Mouse (Mus musculus) embryonic facial prominence, embryonic 10.5 days (tissue): ENCODE data around the gene Mlxip. TPM values are rescaled to one million over a fixed set of nuclear protein-coding genes. Genes with fewer than 3 reads are reported as not detected.

Experiments used
- DNase-seq: peaks from one replicate; pipeline ENCODE4 v3.0.0-alpha.2; 2017; ENCODE audit warnings: low spot score
- H3K27ac ChIP-seq: fragments of 300-500 bp; sonication (generic); replicated peaks from 2 replicates; pipeline ENCODE4 v1.5.1; 2016; ENCODE audit warnings: mild to moderate bottlenecking
- H3K27me3 ChIP-seq: fragments of 300-500 bp; sonication (generic); replicated peaks from 2 replicates; pipeline ENCODE4 v1.6.1; 2016; ENCODE audit warnings: low read depth, mild to moderate bottlenecking; ENCODE audit not compliant: poor library complexity, severe bottlenecking
- H3K36me3 ChIP-seq: fragments of 300-500 bp; sonication (generic); replicated peaks from 2 replicates; pipeline ENCODE4 v1.6.1; 2016; ENCODE audit warnings: mild to moderate bottlenecking, moderate library complexity
- H3K4me1 ChIP-seq: fragments of 300-500 bp; sonication (generic); 2 replicates; pipeline ENCODE4 v1.6.1; 2016
- H3K4me3 ChIP-seq: fragments of 300-500 bp; sonication (generic); 2 replicates; pipeline ENCODE4 v1.5.1; 2016; ENCODE audit warnings: mild to moderate bottlenecking, moderate library complexity
- H3K9me3 ChIP-seq: fragments of 300-500 bp; sonication (generic); 2 replicates; pipeline ENCODE4 v1.6.1; 2016; ENCODE audit warnings: mild to moderate bottlenecking
- WGBS: fragments of 180-500 bp; shearing (Covaris S2); methylation state at CpG from one replicate; pipeline ENCODE4 v1.1.7; 2016; 5-methylcytosine and 5-hydroxymethylcytosine counted together
- polyA plus RNA-seq: library from polyadenylated mRNA; unstranded; fragments of >200 nt; fragmentation: Nextera tagmentation; extraction: Ambion mirVana; gene quantifications from 2 replicates; pipeline ENCODE4 v1.2.1, GENCODE M21; 2016

Gene Mlxip
- 18.6 and 20.8 TPM in 2 replicates for polyA plus RNA-seq

DNA sequence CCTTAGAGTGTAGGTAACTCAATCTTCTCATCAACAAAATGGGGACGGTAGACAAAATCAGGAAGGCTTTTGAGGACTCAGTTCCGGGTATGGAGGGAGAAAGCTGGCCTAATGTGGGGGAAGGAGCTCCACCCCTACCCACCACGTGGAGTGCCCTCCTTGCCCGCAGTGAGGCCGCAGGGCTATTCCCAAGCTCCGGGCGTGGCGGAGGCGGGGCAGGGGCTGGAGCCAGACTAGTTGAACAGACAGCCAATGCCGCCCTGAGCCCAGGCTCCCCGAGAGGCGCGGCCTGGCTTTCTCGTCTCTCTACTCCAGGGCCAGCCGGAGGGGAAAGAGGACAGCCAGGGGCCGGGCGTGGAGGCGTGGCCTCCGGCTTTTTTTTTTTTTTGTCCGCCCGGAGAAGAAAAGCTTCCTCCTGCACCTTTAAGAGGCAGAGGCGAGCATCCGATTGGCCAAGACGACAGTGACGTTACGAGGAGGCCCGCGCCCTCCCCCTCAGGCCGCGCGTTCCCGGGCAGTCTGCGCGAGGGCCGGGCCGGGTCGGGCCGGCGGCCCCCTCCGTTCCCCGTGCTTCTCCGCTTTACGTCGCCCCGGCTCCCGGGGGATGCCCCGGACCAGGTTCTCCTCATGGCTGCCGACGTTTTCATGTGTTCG lies at the start of gene Mlxip:
TSS of gene Mlxip (plus strand) at position 496 of the 654 bp plus-strand sequence.
- under 1% methylated on average over 50 of the region's 50 CpGs for WGBS
- Histone ChIP-seq H3K4me3 (peak within 1 kb of the TSS; percentile 97), H3K4me1 (peaks cover 61% of the 10 kb centered on the region), H3K27ac (peak within 1 kb of the TSS; percentile 95), H3K9me3 (no peaks in the 10 kb centered on the region), H3K36me3 (peaks cover 4% of the 10 kb centered on the region; the same call in 1 of the 2 replicates), H3K27me3 (no peaks in the 10 kb centered on the region)
- peak; percentile 96 for DNase-seq

DNA sequence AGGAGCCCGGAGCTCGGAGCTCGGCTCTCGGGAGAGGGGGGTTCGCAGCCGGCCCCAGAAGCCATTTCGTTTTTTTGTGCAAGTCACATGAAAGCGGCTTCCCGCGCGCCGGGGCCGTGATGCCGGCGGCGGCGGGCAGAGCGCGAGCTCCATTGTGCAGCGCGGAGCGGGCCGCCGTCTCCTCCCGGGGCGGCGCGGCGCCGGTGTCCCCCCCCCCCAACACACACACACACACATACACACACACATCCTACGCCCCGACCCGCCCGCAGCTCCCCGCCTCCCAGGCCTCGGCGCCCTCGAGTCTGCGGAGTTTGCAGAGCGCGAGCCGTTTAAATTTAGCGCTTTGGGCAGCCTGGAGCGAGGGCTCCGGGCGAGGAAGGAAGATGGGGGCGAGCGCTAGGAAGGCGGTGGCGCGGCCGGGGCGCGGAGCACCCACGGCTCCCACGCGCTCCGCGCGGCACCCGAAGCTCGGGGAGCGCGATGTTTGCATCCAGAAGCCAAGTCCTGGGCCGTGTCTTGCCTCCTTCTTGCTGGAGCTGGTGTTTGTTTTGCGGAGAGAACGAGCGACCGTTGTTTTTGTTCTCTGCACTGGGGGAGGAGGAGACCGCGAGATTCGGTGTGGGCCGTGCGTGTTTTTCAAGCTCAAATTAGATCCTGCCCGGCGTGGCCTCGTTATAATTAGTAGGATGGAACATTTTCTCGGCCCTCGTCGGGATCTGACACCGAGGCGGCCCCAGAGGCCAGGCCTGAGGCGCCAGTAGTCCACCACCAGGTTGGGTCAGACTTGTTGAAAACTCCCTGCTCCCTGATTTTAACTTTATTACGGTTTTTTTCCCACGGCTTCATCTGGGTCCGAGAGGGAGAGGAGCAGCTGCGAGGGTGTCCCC lies 49.4 kb upstream of the Mlxip start:
- Histone ChIP-seq H3K36me3 (peaks cover 27% of the 10 kb centered on the region), H3K27ac (peak overlapping the region; percentile 99), H3K27me3 (no peaks in the 10 kb centered on the region), H3K4me3 (peak overlapping the region; percentile 94), H3K9me3 (no peaks in the 10 kb centered on the region), H3K4me1 (peaks cover 44% of the 10 kb centered on the region)
- peak; percentile 80 for DNase-seq
- under 1% methylated on average over 84 of the region's 87 CpGs for WGBS

DNA sequence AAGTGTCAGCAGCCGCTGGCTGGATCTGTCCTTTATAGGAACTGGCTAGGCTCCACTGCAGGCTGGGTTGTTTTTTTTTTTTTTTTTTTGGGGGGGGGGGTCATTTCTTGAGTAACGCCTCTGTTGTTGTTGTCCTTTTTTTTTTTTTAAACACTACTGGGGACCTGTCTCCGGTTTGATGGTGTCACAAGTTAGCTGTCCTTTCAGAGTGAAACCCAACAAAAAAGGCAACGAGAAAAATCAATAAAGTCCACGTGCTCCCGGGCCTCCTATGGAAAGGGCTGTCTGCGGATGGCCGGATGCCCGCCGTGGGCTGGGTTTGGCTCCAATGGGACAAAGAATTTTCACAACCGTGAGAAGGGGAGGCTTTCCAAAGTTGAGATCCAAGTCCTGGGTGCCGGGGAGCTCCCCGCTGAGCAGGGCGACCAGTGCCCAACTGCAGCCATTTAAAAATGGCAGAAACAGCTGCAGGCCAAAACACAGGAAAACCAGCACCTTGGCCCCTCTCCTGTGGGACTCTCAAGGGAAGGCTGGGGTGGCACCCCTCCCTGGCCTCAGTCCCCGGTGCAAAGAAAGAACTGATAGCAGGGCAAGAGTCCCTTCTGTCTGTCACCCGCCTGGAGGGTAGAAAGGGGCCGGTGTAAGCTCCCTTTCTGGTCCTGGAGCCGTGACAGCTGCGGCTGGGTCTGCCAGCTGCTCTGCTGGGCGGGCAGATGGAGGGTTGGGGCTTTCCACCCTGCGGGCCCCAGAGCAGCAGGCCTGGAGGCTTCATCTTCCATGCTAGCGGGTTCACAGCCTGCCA lies 48.5 kb upstream of the Mlxip start:
- 3% methylated on average over 22 of the region's 22 CpGs for WGBS
- H3K4me3 ChIP-seq: peak overlapping the region; percentile 94
- H3K27ac ChIP-seq: peak overlapping the region; percentile 99
- peaks cover 36% of the 10 kb centered on the region for H3K36me3 ChIP-seq
- peak; percentile 67 for DNase-seq
- H3K4me1 ChIP-seq: peaks cover 52% of the 10 kb centered on the region
- H3K27me3 ChIP-seq: no peaks in the 10 kb centered on the region
- no peaks in the 10 kb centered on the region for H3K9me3 ChIP-seq

DNA sequence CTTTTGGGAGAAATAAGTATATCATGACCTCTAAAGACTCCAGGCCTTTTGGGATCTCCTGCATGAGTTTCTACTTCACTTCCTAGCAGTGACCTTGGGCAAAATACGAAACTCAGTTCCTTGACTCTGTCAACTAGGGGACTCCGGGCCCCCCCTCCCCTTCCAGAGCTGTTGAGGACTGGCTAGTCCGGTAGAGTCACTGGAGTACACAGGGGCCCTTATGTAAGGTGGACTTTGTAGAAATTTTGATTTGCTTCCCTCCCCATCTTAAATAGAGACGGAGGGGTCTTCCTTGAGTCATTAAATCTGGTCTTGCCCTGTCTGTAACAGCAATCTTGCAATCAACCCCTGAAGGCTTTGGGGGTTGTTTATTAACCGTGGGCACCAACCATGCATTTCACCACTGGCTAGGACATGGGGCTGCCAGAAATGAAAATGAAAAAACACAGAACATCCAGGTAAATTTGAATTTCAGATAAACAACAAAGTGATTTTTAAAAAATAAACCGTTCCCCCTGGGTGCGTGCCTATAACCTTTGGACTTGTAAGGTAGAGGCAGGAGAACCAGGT lies 47.8 kb upstream of the Mlxip start:
- no peaks in the 10 kb centered on the region for H3K9me3 ChIP-seq
- H3K36me3 ChIP-seq: peaks cover 43% of the 10 kb centered on the region
- H3K27me3 ChIP-seq: no peaks in the 10 kb centered on the region
- H3K4me3 ChIP-seq: peak overlapping the region; percentile 94
- no peak for DNase-seq
- peaks cover 58% of the 10 kb centered on the region for H3K4me1 ChIP-seq
- WGBS: 68% methylated on average over 7 of the region's 7 CpGs
- H3K27ac ChIP-seq: peak overlapping the region; percentile 99

DNA sequence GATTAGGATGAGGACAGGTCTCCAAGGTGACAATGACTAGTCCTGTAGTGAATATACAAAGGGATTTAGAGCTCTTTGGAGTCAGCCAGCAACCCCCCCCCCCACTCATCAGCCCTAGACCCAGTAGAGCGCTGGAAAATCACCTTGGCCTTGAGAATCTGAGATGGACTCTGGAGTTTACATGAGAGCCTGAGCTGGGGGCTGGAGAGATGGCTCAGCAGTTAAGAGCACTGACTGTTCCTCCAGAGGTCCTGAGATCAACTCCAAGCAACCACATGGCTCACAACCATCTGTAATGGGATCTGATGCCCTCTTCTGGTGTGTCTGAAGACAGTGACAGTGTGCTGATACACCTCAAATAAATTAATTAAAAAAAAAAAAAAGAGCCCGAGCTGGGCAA lies 46.6 kb upstream of the Mlxip start:
- Histone ChIP-seq H3K4me3 (no peak overlapping the region; the same call in 1 of the 2 replicates), H3K27ac (peak overlapping the region; percentile 71; the same call in 1 of the 2 replicates), H3K4me1 (peaks cover 61% of the 10 kb centered on the region), H3K27me3 (no peaks in the 10 kb centered on the region), H3K36me3 (peaks cover 55% of the 10 kb centered on the region), H3K9me3 (no peaks in the 10 kb centered on the region)
- no peak for DNase-seq
- 86% methylated on average over 2 of the region's 2 CpGs for WGBS

DNA sequence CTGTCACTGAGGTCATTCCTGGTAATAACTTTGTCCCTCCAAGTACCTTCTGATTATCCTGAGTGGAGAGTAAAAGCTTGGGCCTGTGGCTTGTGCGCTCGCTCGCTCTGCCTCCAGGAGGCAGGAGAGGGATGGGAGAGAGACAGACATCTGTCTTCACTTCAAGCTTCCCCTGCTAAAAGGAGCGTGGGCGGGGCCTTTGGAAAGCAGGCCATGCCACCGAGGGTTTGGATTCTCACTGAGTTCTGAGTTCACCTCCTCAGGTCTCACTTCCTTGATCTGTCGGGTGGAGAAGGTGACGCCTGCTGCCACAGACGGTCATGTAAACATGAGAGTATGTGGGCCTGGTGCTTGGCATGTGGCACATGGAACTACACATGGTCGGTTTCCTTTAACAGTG lies 44.2 kb upstream of the Mlxip start:
- peaks cover 56% of the 10 kb centered on the region for H3K4me1 ChIP-seq

DNA sequence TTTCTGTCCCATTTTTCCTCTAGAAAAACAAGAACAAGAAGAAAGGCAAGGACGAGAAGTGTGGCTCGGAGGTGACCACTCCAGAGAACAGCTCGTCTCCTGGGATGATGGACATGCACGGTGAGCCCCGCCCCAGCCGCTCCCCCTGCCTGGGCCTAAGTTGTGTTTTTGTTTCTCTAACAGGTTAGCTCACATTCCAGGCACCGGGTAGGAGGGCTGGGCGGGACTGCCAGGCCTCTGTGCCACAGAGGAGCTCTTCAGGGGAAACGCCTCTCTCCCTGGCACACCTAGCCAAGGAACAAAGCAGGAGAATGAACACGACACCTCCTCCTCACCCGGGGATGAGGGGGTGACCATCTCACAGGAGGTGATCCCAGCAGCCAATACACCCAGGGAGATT lies 38.7 kb upstream of the Mlxip start:
- H3K4me1 ChIP-seq: peaks cover 17% of the 10 kb centered on the region
- DNase-seq: peak; percentile 57
- H3K36me3 ChIP-seq: peaks cover 97% of the 10 kb centered on the region
- no peaks in the 10 kb centered on the region for H3K27me3 ChIP-seq
- no peaks in the 10 kb centered on the region for H3K9me3 ChIP-seq
- H3K4me3 ChIP-seq: no peak overlapping the region
- 0 out of 2 replicates have a peak overlapping the region, but pooled peaks have one; percentile 14 for H3K27ac ChIP-seq
- WGBS: 70% methylated on average over 11 of the region's 11 CpGs

More for the DNA sequence above, 44.2 kb upstream of the Mlxip start:
- H3K36me3 ChIP-seq: peaks cover 76% of the 10 kb centered on the region
- WGBS: 61% methylated on average over 10 of the region's 10 CpGs
- H3K27ac ChIP-seq: no peak overlapping the region
- H3K9me3 ChIP-seq: no peaks in the 10 kb centered on the region
- H3K27me3 ChIP-seq: no peaks in the 10 kb centered on the region
- no peak overlapping the region for H3K4me3 ChIP-seq
- DNase-seq: peak; percentile 59

DNA sequence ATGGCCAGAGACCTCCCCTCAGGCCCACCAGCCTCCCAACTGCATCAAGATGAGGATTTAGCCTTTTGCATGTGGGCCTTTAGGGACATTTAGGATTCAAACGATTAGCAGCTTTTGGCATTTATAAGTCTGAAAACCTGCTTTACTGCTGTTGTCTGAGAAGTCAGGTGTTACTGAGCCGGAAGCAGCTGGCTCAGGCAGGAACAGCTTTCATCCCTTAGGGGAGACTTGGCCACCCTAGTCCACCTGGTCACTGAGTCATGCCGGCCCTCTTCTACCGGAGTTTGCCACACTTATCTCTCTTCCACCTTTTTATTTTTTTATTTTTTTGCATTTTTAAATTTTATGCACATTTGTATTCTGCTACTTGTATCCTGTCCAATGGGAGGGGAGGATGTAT lies 37.3 kb upstream of the Mlxip start:
- Histone ChIP-seq H3K4me3 (no peak overlapping the region), H3K36me3 (peaks cover 97% of the 10 kb centered on the region), H3K27me3 (no peaks in the 10 kb centered on the region), H3K4me1 (peaks cover 9% of the 10 kb centered on the region; the same call in 1 of the 2 replicates), H3K9me3 (no peaks in the 10 kb centered on the region), H3K27ac (no peak overlapping the region)
- WGBS: 94% methylated on average over 4 of the region's 4 CpGs
- DNase-seq: no peak

DNA sequence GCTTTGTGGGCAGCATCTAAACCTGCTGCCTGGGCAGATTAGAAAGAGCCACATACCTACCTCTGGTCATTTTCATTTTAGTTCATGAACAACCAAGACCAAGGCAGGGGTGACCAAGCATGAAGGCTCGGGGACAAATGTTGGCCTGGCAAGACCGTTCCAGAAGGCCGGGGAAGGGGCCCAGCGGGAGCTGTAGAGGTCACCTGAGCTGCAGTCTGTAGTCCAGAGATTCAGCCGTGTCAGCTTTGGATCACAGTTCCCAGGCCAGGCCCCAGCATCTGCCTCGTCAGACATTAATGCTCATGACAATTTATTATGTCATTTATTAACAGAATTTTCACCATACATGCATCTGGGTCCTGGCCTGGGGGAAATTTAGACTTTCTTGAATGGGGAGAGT lies 35.2 kb upstream of the Mlxip start:
- Histone ChIP-seq H3K27ac (no peak overlapping the region), H3K36me3 (peaks cover 100% of the 10 kb centered on the region), H3K27me3 (no peaks in the 10 kb centered on the region), H3K9me3 (no peaks in the 10 kb centered on the region), H3K4me1 (peaks cover 2% of the 10 kb centered on the region; the same call in 1 of the 2 replicates), H3K4me3 (no peak overlapping the region)
- DNase-seq: no peak
- WGBS: 95% methylated on average over 6 of the region's 6 CpGs

DNA sequence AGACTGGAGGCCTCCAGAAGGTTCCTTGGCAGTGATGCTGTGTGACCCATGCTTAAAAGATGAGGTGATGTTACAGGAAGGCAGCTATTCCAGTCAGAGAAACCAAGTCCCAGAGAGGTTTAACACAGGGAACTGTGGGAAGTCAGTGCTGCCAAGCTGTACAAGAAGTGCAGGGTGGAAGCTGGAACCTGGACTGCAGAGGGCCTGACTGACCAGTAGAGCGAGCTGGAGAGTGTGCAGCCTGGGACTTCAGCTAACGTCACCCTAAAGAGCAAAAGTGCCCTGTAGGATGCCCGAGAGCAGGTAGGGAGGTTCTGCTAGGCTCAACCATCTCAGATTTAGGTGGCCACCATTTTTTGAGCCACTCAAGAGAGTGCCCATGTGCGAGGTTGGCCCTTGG lies 31.7 kb upstream of the Mlxip start:
- Histone ChIP-seq H3K27ac (no peak overlapping the region), H3K36me3 (peaks cover 99% of the 10 kb centered on the region), H3K9me3 (no peaks in the 10 kb centered on the region), H3K4me1 (no peaks in the 10 kb centered on the region), H3K4me3 (no peak overlapping the region), H3K27me3 (no peaks in the 10 kb centered on the region)
- WGBS: 90% methylated on average over 4 of the region's 4 CpGs
- no peak for DNase-seq

DNA sequence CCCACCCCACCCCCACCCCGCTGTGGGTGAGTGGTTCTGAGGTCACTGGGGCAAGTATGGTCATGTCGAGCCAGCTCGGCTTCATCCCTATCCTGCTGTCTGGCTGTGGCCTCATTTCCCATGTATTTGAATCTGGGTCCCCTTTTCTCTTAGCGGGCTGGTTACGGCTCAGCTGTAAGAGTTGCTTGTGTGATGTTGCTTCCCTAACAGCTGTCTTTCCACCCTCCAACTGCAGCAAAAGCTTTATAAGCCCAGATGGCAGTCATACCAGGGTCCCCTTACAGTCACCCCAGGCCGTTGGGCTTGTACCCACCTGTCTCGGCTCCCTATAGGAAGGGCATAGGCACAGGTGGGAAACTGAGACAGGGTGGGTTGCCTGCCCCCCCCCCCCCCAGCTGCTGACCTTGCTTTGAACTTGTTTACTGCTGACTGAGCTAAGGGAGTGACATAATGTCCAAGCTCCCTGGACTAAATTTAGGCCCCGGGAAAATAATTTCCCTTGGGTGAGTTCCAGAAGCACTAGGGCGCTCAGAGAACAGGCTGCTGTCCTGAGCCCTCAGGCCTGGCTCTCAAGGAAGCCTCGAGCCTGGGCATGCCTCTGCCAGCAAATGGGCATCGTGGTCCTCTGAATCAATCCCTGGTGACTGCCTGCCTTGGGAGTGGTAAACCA lies 30.2 kb upstream of the Mlxip start:
- no peaks in the 10 kb centered on the region for H3K27me3 ChIP-seq
- no peak overlapping the region for H3K27ac ChIP-seq
- no peak overlapping the region for H3K4me3 ChIP-seq
- peaks cover 99% of the 10 kb centered on the region for H3K36me3 ChIP-seq
- H3K9me3 ChIP-seq: no peaks in the 10 kb centered on the region
- no peaks in the 10 kb centered on the region for H3K4me1 ChIP-seq
- DNase-seq: no peak
- 91% methylated on average over 11 of the region's 11 CpGs for WGBS
